21 mouse cellular contexts compared by ENCODE assay signal in the genomic region with DNA sequence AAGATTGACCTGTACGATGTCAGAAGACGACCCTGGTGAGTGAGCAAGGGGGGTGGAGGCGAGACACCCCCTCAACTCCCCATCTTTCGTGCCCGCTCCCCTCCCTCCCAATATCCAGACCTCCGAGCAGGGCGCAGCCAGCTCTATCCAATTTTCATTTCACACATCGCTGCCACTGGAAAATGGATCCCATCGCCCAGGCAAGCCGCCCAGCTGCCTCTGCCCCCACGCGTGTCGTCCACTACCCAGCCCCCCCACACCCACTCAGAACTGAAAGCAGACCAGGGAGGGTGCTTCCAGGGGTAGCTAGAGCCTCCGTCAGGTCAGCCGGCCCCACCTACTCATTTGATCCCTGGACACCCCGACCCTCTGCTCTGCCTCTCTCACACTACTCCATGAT. TPM values are rescaled to one million over a fixed set of nuclear protein-coding genes. Genes with fewer than 3 reads are reported as not detected.
DNase-seq lines count a peak whose midpoint lies in the region; ATAC-seq and TF ChIP-seq lines count a peak whose summit lies in the region.
"Had no signal": no experiment of that assay in that cellular context is flagged by ENCODE, and none has a peak within 500 bp of the region (broad histone marks: within the 10 kb centered on the region; RNA-seq: fewer than 3 reads in every experiment).

No protein-coding gene starts in this region.

- peaks cover 13% of the 10 kb centered on the region for H3K4me1 ChIP-seq in kidney, postnatal 0 days (replicated peaks; ENCODE audit: insufficient read depth, low read length)
- peaks cover 70% of the 10 kb centered on the region for H3K4me1 ChIP-seq in hindbrain, embryonic 12.5 days
- peaks cover 3% of the 10 kb centered on the region for H3K4me1 ChIP-seq in midbrain, embryonic 11.5 days (ENCODE audit: control insufficient read depth, insufficient read depth, low read length)
- H3K4me1 ChIP-seq in neural tube, embryonic 14.5 days (ENCODE audit: control insufficient read depth, insufficient read depth, low read length): peaks cover 47% of the 10 kb centered on the region
- no peaks in the 10 kb centered on the region for H3K4me1 ChIP-seq in thymus, adult 2 months (replicated peaks; ENCODE audit: control insufficient read depth, insufficient read depth, low read length)
- H3K4me1 ChIP-seq: intestine, embryonic 15.5 days had no signal

- TF ChIP-seq CTCF in kidney, postnatal 0 days (IDR thresholded peaks at IDR 0.05; ENCODE audit: low read depth): no peak
- TF ChIP-seq CTCF in thymus, adult 2 months (IDR thresholded peaks at IDR 0.05; ENCODE audit: borderline replicate concordance, control insufficient read depth, extremely low read depth, insufficient read depth, low read length, poor library complexity): no peak

- H3K36me3 ChIP-seq in kidney, postnatal 0 days (ENCODE audit: insufficient read depth, low read length): no peaks in the 10 kb centered on the region
- H3K36me3 ChIP-seq in hindbrain, embryonic 12.5 days: no peaks in the 10 kb centered on the region
- H3K36me3 ChIP-seq in midbrain, embryonic 11.5 days (ENCODE audit: control insufficient read depth, insufficient read depth, low read length): no peaks in the 10 kb centered on the region
- 0 out of 2 replicates have a peak, but pooled peaks cover 3% of the 10 kb centered on the region for H3K36me3 ChIP-seq in neural tube, embryonic 14.5 days (ENCODE audit: control insufficient read depth, insufficient read depth, low read length)
- H3K36me3 ChIP-seq in thymus, adult 2 months (ENCODE audit: control insufficient read depth, insufficient read depth, low read length): no peaks in the 10 kb centered on the region
- H3K36me3 ChIP-seq: intestine, embryonic 15.5 days had no signal

- TF ChIP-seq POLR2A in thymus, adult 2 months (IDR thresholded peaks at IDR 0.05; ENCODE audit: control insufficient read depth, extremely low read depth, insufficient read depth, low read length, poor library complexity): no peak

- no peak for DNase-seq in kidney, postnatal 0 days (ENCODE audit: low spot score)
- no peak for DNase-seq in kidney, postnatal 36 days
- no peak for DNase-seq in midbrain, embryonic 11.5 days (ENCODE audit: low spot score, missing footprints)
- DNase-seq in thymus, adult 2 months: no peak
- no peak for DNase-seq in left cerebral cortex, postnatal 25 days (ENCODE audit: low spot score in 2 of 2)
- DNase-seq: adrenal gland, adult 2 months; cerebellum, adult 2 months; gastrocnemius, postnatal 10 days; heart, adult 2 months; heart, postnatal 36 days; kidney, adult 9 months; left cerebral cortex, postnatal 4 days; liver; lung, postnatal 10 days; thymus, postnatal 25 days had no signal

- intact Hi-C loops in left cerebral cortex, postnatal 25 days (cut with DNase I): no loop called here

- H3K27me3 ChIP-seq in kidney, postnatal 0 days (ENCODE audit: insufficient read depth, low read length): no peaks in the 10 kb centered on the region
- H3K27me3 ChIP-seq in hindbrain, embryonic 12.5 days: no peaks in the 10 kb centered on the region
- H3K27me3 ChIP-seq in midbrain, embryonic 11.5 days (ENCODE audit: control insufficient read depth, insufficient read depth, low read length): no peaks in the 10 kb centered on the region
- H3K27me3 ChIP-seq in neural tube, embryonic 14.5 days (ENCODE audit: control insufficient read depth, insufficient read depth, low read length): no peaks in the 10 kb centered on the region
- H3K27me3 ChIP-seq in thymus, adult 2 months (ENCODE audit: control insufficient read depth, insufficient read depth, low read length): no peaks in the 10 kb centered on the region; the same call in 1 of the 2 replicates

- H3K4me2 ChIP-seq in kidney, postnatal 0 days (ENCODE audit: low read length): peak overlapping the region; percentile 15; the same call in 1 of the 2 replicates
- no peak overlapping the region for H3K4me2 ChIP-seq in hindbrain, embryonic 12.5 days (replicated peaks)
- no peak overlapping the region for H3K4me2 ChIP-seq in midbrain, embryonic 11.5 days
- no peak overlapping the region for H3K4me2 ChIP-seq in neural tube, embryonic 14.5 days (ENCODE audit: low read depth, low read length)
- H3K4me2 ChIP-seq: intestine, embryonic 15.5 days had no signal

- no peak overlapping the region for H3K9ac ChIP-seq in kidney, postnatal 0 days (ENCODE audit: low read depth, low read length)
- H3K9ac ChIP-seq in hindbrain, embryonic 12.5 days: peak overlapping the region; percentile 38; the same call in 1 of the 2 replicates
- H3K9ac ChIP-seq in midbrain, embryonic 11.5 days (ENCODE audit: low read length): no peak overlapping the region
- no peak overlapping the region for H3K9ac ChIP-seq in neural tube, embryonic 14.5 days (replicated peaks; ENCODE audit: low read depth, low read length)
- H3K9ac ChIP-seq: intestine, embryonic 15.5 days had no signal

- H3K4me3 ChIP-seq in kidney, postnatal 0 days (replicated peaks; ENCODE audit: low read depth, low read length): no peak overlapping the region
- H3K4me3 ChIP-seq in hindbrain, embryonic 12.5 days: no peak overlapping the region
- H3K4me3 ChIP-seq in midbrain, embryonic 11.5 days (ENCODE audit: low read depth, low read length): no peak overlapping the region
- H3K4me3 ChIP-seq in neural tube, embryonic 14.5 days (ENCODE audit: low read depth, low read length): no peak overlapping the region
- no peak overlapping the region for H3K4me3 ChIP-seq in thymus, adult 2 months (ENCODE audit: control insufficient read depth, insufficient read depth, low read length)
- H3K4me3 ChIP-seq: heart, adult 2 months; intestine, embryonic 15.5 days had no signal

- ATAC-seq in kidney, postnatal 0 days (replicated peaks; ENCODE audit: low FRiP score, low read depth): 0 out of 2 replicates have a peak, but pooled peaks have one; percentile 9
- peak; percentile 1; the same call in 1 of the 2 replicates for ATAC-seq in hindbrain, embryonic 12.5 days (ENCODE audit: low FRiP score)
- ATAC-seq in midbrain, embryonic 11.5 days (ENCODE audit: low FRiP score): no peak
- no peak for ATAC-seq in neural tube, embryonic 14.5 days (ENCODE audit: low read depth)
- ATAC-seq: intestine, embryonic 15.5 days had no signal

- 45% methylated on average over 16 of the region's 16 CpGs for WGBS in kidney, postnatal 0 days
- WGBS in hindbrain, embryonic 12.5 days: 47% methylated on average over 16 of the region's 16 CpGs
- 62% methylated on average over 16 of the region's 16 CpGs for WGBS in midbrain, embryonic 11.5 days
- WGBS in neural tube, embryonic 14.5 days: 49% methylated on average over 16 of the region's 16 CpGs
- WGBS in thymus, adult 2 months: 88% methylated on average over 16 of the region's 16 CpGs

- no peaks in the 10 kb centered on the region for H3K9me3 ChIP-seq in kidney, postnatal 0 days (replicated peaks; ENCODE audit: low read length)
- no peaks in the 10 kb centered on the region for H3K9me3 ChIP-seq in hindbrain, embryonic 12.5 days (replicated peaks)
- no peaks in the 10 kb centered on the region for H3K9me3 ChIP-seq in midbrain, embryonic 11.5 days (ENCODE audit: control insufficient read depth, low read length)
- no peaks in the 10 kb centered on the region for H3K9me3 ChIP-seq in neural tube, embryonic 14.5 days (ENCODE audit: control insufficient read depth, low read length)
- H3K9me3 ChIP-seq: intestine, embryonic 15.5 days had no signal

- no peak overlapping the region for H3K27ac ChIP-seq in kidney, postnatal 0 days
- peak overlapping the region; percentile 87 for H3K27ac ChIP-seq in hindbrain, embryonic 12.5 days
- 0 out of 2 replicates have a peak overlapping the region, but pooled peaks have one; percentile 16 for H3K27ac ChIP-seq in midbrain, embryonic 11.5 days (ENCODE audit: low read depth, low read length)
- H3K27ac ChIP-seq in neural tube, embryonic 14.5 days (ENCODE audit: low read depth, low read length): peak overlapping the region; percentile 71
- no peak overlapping the region for H3K27ac ChIP-seq in thymus, adult 2 months (ENCODE audit: control insufficient read depth, insufficient read depth, low read length)
- H3K27ac ChIP-seq: heart, adult 2 months; intestine, embryonic 15.5 days; stomach, postnatal 0 days had no signal

RNA-seq across cellular contexts. Expression of a gene that starts 21.4 kb away (rescaled TPM):
- polyA plus RNA-seq in kidney, postnatal 0 days (2015; fragmentation: Nextera tagmentation; extraction: Ambion mirVana): 53.2 and 54.7 TPM in 2 replicates
- polyA plus RNA-seq in hindbrain, embryonic 12.5 days (2016; fragmentation: Nextera tagmentation; extraction: Ambion mirVana): 48.1 and 50.4 TPM in 2 replicates
- polyA plus RNA-seq in midbrain, embryonic 11.5 days (2014; fragmentation: Nextera tagmentation; extraction: Ambion mirVana): 40.9 and 44.6 TPM in 2 replicates
- 47.7 and 48.7 TPM in 2 replicates for polyA plus RNA-seq in neural tube, embryonic 14.5 days (2014; fragmentation: Nextera tagmentation; extraction: Ambion mirVana)
- 49.6 and 55.7 TPM in 2 replicates for polyA plus RNA-seq in thymus, adult 2 months (2012; rRNA removed)
- 10 to 100 TPM; 33.3 to 36.5 TPM for total RNA-seq in left cerebral cortex, postnatal 25 days (2021)

RNA-seq across cellular contexts. Expression of a gene that starts 29.7 kb away (rescaled TPM):
- 50.1 and 53.9 TPM in 2 replicates for polyA plus RNA-seq in kidney, postnatal 0 days (2015; fragmentation: Nextera tagmentation; extraction: Ambion mirVana)
- polyA plus RNA-seq in hindbrain, embryonic 12.5 days (2016; fragmentation: Nextera tagmentation; extraction: Ambion mirVana): 21.9 and 22.6 TPM in 2 replicates
- 18.3 and 18.9 TPM in 2 replicates for polyA plus RNA-seq in midbrain, embryonic 11.5 days (2014; fragmentation: Nextera tagmentation; extraction: Ambion mirVana)
- 42.2 and 46.7 TPM in 2 replicates for polyA plus RNA-seq in neural tube, embryonic 14.5 days (2014; fragmentation: Nextera tagmentation; extraction: Ambion mirVana)
- 78.7 and 84.3 TPM in 2 replicates for polyA plus RNA-seq in thymus, adult 2 months (2012; rRNA removed)
- total RNA-seq in left cerebral cortex, postnatal 25 days (2021): 10 to 100 TPM; 16.2 to 17.4 TPM

RNA-seq across cellular contexts. Expression of a gene that starts 29.7 kb away (rescaled TPM):
- polyA plus RNA-seq in kidney, postnatal 0 days (2015; fragmentation: Nextera tagmentation; extraction: Ambion mirVana): 43.8 and 45.5 TPM in 2 replicates
- polyA plus RNA-seq in hindbrain, embryonic 12.5 days (2016; fragmentation: Nextera tagmentation; extraction: Ambion mirVana): 47.5 and 50.5 TPM in 2 replicates
- polyA plus RNA-seq in midbrain, embryonic 11.5 days (2014; fragmentation: Nextera tagmentation; extraction: Ambion mirVana): 39.1 and 43.3 TPM in 2 replicates
- polyA plus RNA-seq in neural tube, embryonic 14.5 days (2014; fragmentation: Nextera tagmentation; extraction: Ambion mirVana): 71.5 and 74.9 TPM in 2 replicates
- polyA plus RNA-seq in thymus, adult 2 months (2012; rRNA removed): 74.5 and 83.5 TPM in 2 replicates
- total RNA-seq in left cerebral cortex, postnatal 25 days (2021): 10 to 100 TPM; 40.4 to 41.7 TPM

RNA-seq across cellular contexts. Expression of a gene that starts 34.8 kb away (rescaled TPM):
- polyA plus RNA-seq in kidney, postnatal 0 days (2015; fragmentation: Nextera tagmentation; extraction: Ambion mirVana): 6.7 and 7.9 TPM in 2 replicates
- 3.6 and 4.3 TPM in 2 replicates for polyA plus RNA-seq in hindbrain, embryonic 12.5 days (2016; fragmentation: Nextera tagmentation; extraction: Ambion mirVana)
- 0.33 and 0.49 TPM in 2 replicates for polyA plus RNA-seq in midbrain, embryonic 11.5 days (2014; fragmentation: Nextera tagmentation; extraction: Ambion mirVana)
- 1.2 and 2.0 TPM in 2 replicates for polyA plus RNA-seq in neural tube, embryonic 14.5 days (2014; fragmentation: Nextera tagmentation; extraction: Ambion mirVana)
- polyA plus RNA-seq in thymus, adult 2 months (2012; rRNA removed): 2.9 and 3.4 TPM in 2 replicates
- total RNA-seq in left cerebral cortex, postnatal 25 days (2021): 1 to 10 TPM; 4.0 to 5.6 TPM
- total RNA-seq: common myeloid progenitor, adult 5-6 weeks; heart, adult 2 months; heart, postnatal 36 days had no signal
- polyA plus RNA-seq: heart, embryonic 14.5 days had no signal

RNA-seq across cellular contexts. Expression of a gene that starts 39.0 kb away (rescaled TPM):
- 49.8 and 53.6 TPM in 2 replicates for polyA plus RNA-seq in kidney, postnatal 0 days (2015; fragmentation: Nextera tagmentation; extraction: Ambion mirVana)
- polyA plus RNA-seq in hindbrain, embryonic 12.5 days (2016; fragmentation: Nextera tagmentation; extraction: Ambion mirVana): 37.3 and 39.9 TPM in 2 replicates
- polyA plus RNA-seq in midbrain, embryonic 11.5 days (2014; fragmentation: Nextera tagmentation; extraction: Ambion mirVana): 40.5 and 44.0 TPM in 2 replicates
- 34.1 and 34.9 TPM in 2 replicates for polyA plus RNA-seq in neural tube, embryonic 14.5 days (2014; fragmentation: Nextera tagmentation; extraction: Ambion mirVana)
- polyA plus RNA-seq in thymus, adult 2 months (2012; rRNA removed): 48.8 and 50.8 TPM in 2 replicates
- 10 to 100 TPM; 14.3 to 17.4 TPM for total RNA-seq in left cerebral cortex, postnatal 25 days (2021)

Comparison
In these comparisons a context has a peak if more than half of its experiments do, and no peak if none do; other contexts are left out.
1. ATAC-seq: peak in kidney, postnatal 0 days (single experiment) and hindbrain, embryonic 12.5 days (single experiment); none in midbrain, embryonic 11.5 days (single experiment) and neural tube, embryonic 14.5 days (single experiment).
2. H3K27ac ChIP-seq: peak in hindbrain, embryonic 12.5 days (single experiment), midbrain, embryonic 11.5 days (single experiment) and neural tube, embryonic 14.5 days (single experiment); none in kidney, postnatal 0 days (single experiment) and thymus, adult 2 months (single experiment).